Mouse (Mus musculus) erythroblast, embryonic 14.5 days (primary cell): ENCODE measurements around the gene 1700092M07Rik. TPM values are rescaled to one million over a fixed set of nuclear protein-coding genes. Genes with fewer than 3 reads are reported as not detected.
A peak's percentile ranks its signal among the peaks of the same experiment; 100 is the strongest.
"Not testable (repeated sequence)": the region's sequence is repeated elsewhere in the genome, so short reads cannot be mapped to it uniquely, and the experiment has no call there.

Experiments
- H3K27me3 ChIP-seq: 2 replicates; pipeline ENCODE4 v1.6.1; 2012; ENCODE audit warnings: inconsistent platforms; ENCODE audit not compliant: control insufficient read depth
- H3K36me3 ChIP-seq: 2 replicates; pipeline ENCODE4 v1.6.1; 2012; ENCODE audit warnings: mild to moderate bottlenecking, inconsistent platforms; ENCODE audit not compliant: control insufficient read depth
- H3K4me1 ChIP-seq: 2 replicates; pipeline ENCODE4 v1.6.1; 2012; ENCODE audit warnings: inconsistent platforms; ENCODE audit not compliant: control insufficient read depth
- H3K4me3 ChIP-seq: replicated peaks from 2 replicates; pipeline ENCODE3; 2012; ENCODE audit warnings: moderate library complexity, mild to moderate bottlenecking, inconsistent platforms
- H3K9me3 ChIP-seq: 2 replicates; pipeline ENCODE4 v1.6.1; 2012; ENCODE audit warnings: low read length, inconsistent platforms, mixed read lengths; ENCODE audit not compliant: control insufficient read depth
- GATA1 ChIP-seq: IDR thresholded peaks from 2 replicates; pipeline ENCODE4 v1.6.1; 2012; ENCODE audit warnings: low read length, inconsistent platforms, mixed read lengths
- TAL1 ChIP-seq: IDR thresholded peaks from 3 replicates; pipeline ENCODE4 v1.6.1; 2012; ENCODE audit warnings: low read length, inconsistent platforms, mixed read lengths
- polyA plus RNA-seq: library from polyadenylated mRNA; stranded (reverse); fragments of >175 nt; gene quantifications from 2 replicates; pipeline ENCODE4 v1.2.3, GENCODE M21; 2012

1700092M07Rik gene
- polyA plus RNA-seq, 1 experiment, result not detected

DNA sequence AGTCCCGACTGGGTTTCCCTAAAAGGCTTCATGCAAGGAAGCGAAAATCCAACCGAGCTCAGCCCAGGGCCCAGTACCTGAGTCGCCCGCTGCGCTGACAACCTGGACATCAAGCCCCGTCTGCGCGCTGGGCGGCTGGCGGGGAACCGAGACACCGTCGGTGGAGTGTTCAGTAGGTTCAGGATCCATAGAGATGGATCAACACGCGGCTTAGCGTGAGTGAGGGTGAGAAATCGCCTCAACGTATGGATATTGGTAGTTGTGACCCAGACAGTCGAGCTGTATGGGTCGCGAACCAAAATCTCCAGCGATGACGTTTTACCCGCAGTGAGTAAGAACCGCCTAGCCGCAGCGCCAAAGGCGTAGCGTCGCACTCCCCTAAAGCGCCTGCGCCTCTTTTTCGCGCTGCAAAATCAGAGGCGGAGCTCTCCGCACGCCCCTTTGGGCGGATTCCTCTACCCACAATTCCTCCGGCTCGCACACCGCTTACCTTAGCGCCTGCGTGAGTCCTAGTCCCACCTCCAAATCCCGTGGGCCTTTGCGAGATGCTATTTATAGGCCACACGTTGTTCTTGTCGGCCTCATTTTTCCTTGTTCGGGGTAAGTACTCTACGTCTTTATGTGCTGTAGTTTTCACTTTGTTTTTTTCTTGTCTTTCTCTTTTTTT lies 17.5 kb upstream of the 1700092M07Rik start, which contains the start of gene Slc3a2:
Gene Slc3a2 (minus strand): TSS at position 463 of the 667 bp plus-strand sequence.
- Histone ChIP-seq H3K4me1 (peaks cover 74% of the 10 kb centered on the region), H3K36me3 (peaks cover 47% of the 10 kb centered on the region), H3K9me3 (no peaks in the 10 kb centered on the region), H3K27me3 (no peaks in the 10 kb centered on the region), H3K4me3 (peak within 1 kb of the TSS; percentile 80)
- TF ChIP-seq TAL1 (no peak), GATA1 (no peak)

GRCm38 (mm10) chr19:8723574-8724346 lies 16.8 kb upstream of the 1700092M07Rik start:
- no peak for TF ChIP-seq TAL1
- no peak for TF ChIP-seq GATA1
- Histone ChIP-seq H3K4me1 (peaks cover 67% of the 10 kb centered on the region), H3K9me3 (no peaks in the 10 kb centered on the region), H3K36me3 (peaks cover 47% of the 10 kb centered on the region), H3K4me3 (peak overlapping the region; percentile 80), H3K27me3 (no peaks in the 10 kb centered on the region)

DNA sequence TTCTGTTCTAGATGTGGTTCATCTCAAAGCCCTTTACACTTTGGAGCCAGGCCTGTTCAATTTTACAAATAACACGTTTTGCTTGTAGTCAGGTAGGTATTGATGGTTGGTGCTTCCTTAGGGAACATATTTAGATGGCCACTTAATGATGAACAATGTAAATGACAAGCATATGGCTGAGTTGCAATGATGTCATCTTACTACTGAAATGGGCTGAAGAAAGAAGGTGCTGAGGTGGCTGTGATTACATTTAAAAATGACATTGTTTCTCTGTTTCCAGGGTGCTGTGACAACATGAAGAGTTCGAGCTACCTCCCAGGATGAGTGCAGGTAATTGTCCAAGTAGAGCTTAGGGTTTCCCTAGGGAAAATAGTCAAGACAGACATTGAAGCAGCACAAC lies 16.1 kb upstream of the 1700092M07Rik start:
- Histone ChIP-seq H3K9me3 (no peaks in the 10 kb centered on the region), H3K36me3 (peaks cover 47% of the 10 kb centered on the region), H3K4me3 (peak overlapping the region; percentile 80), H3K27me3 (no peaks in the 10 kb centered on the region), H3K4me1 (peaks cover 63% of the 10 kb centered on the region)
- TF ChIP-seq GATA1 (no peak), TAL1 (no peak)

DNA sequence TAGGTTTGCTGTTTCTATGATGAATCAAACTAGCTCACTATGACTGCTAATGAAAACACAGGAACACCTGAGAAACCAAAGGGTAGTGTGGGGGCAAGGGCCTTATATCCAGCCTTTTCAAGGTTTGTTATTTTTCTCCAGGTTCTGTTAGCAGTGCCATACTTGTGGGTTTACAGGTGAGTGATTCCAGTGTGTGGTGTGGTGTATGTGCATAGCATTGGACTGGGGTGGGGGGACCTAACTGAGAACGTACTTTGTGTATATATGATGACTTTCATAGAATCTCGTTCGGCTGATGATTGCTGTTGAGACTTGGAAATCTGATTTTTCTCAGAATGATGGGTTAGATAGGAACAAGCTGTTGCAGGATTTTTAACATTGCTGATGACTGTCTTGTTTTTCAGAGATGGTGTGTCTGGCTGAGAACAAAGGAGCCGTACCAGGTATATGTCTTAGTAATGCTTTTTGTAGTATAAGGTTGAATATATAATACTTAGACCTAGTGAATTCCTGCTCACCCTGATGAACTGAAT lies 15.4 kb upstream of the 1700092M07Rik start:
- no peak for TF ChIP-seq TAL1
- no peak for TF ChIP-seq GATA1
- peak overlapping the region; percentile 80 for H3K4me3 ChIP-seq
- H3K27me3 ChIP-seq, result no peaks in the 10 kb centered on the region; the same call in 1 of the 2 replicates
- H3K4me1 ChIP-seq, result peaks cover 58% of the 10 kb centered on the region
- no peaks in the 10 kb centered on the region for H3K9me3 ChIP-seq
- peaks cover 46% of the 10 kb centered on the region for H3K36me3 ChIP-seq

DNA sequence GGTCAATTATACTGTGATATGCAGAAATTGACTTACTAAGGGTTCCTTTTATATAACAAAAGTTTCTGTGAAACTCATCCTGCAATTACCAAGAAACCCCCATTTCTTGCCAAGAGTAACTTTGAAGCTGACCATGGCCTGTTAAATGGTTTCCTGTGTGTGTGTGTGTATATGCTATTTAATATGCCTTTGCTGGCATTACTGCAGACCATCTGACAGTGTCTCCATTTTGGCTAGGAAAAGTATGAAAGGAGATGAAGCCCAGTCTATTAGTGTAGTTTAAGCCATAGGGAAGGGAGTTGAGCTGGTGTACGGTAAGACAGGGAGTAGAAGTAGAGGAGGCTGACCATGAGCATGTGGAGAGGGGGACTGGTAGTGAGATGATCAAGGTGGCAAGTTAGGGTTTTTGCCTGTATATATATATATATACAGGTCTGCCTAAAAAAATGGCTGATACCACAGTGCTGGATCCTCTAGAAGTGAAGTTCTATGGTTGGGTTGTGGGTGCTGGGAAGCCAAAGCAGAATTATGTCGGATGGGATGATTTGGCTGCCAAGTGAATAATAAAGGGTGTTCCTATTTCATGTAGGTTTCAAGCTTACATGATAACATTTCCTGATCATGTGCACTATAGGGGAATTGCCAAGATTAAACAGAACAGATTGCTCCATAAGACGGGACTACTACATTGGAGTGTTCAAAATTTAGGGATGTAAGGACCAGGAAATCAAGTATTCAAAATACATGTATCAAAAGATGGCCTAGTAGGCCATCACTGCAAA lies 13.7 kb upstream of the 1700092M07Rik start:
- Histone ChIP-seq H3K36me3 (peaks cover 41% of the 10 kb centered on the region), H3K4me1 (peaks cover 42% of the 10 kb centered on the region), H3K9me3 (no peaks in the 10 kb centered on the region), H3K4me3 (no peak overlapping the region), H3K27me3 (no peaks in the 10 kb centered on the region; the same call in 1 of the 2 replicates)
- no peak for TF ChIP-seq TAL1
- TF ChIP-seq GATA1, result no peak

DNA sequence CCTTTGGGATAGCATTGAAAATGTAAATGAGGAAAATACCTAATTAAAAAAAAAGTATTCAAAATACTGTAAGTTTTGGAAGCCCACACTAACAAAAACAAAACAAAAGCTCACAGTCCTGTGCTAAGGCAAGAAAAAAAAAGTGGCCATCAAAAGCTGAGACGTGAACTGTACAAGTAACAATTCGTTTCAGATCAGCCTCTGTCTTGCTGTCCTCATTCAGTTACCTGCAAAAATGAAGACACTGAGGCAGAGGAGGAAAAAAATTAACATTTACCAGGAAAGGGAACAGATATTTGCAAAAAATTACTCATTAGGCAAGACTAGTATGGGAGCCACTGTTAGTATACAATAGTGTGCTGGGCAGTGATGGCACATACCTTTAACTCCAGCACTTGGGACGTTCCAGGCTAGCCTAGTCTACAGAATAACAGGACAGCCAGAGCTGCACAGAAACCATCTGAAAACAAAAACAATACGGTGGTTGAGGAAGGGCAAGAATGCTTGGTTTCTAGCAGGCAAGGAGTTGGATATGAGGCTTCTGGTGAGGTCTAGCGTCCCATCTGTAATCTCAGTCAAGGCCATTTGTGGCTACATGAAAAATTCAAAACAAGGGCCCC lies 12.9 kb upstream of the 1700092M07Rik start:
- Histone ChIP-seq H3K4me1 (peaks cover 36% of the 10 kb centered on the region), H3K36me3 (peaks cover 41% of the 10 kb centered on the region), H3K4me3 (no peak overlapping the region), H3K27me3 (peaks cover 3% of the 10 kb centered on the region), H3K9me3 (peaks cover 2% of the 10 kb centered on the region)
- TF ChIP-seq TAL1, result no peak

DNA sequence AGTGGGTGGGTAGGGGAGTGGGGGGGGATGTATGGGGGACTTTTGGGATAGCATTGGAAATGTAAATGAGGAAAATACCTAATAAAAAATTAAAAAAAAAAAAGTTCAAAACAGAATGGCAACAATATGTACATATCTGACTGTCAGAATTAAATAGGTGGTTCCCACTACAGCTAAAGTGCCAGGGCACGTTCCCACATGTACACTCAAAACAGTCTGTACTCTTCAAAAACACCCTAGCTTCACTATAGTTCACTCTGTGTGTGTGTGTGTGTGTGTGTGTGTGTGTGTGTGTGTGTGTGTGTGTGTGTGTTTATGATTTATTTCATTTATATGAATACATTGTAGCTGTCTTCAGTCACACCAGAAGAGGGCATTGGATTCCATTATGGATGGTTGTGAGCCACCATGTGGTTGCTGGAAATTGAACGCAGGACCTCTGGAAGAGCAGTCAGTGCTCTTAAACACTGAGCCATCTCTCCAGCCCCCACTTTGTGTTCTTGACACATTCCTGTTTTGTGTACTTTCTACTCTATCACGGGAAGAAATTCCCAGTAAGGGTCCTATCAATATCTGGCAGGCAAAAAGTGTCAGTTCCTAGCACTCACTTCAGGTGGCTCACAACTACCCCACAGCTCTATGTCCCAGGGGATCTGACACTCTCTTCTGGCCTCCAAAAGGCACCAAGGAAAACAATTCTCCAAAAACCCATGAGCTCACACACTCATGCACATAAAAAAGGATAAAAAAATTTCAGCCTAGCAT lies 12.0 kb upstream of the 1700092M07Rik start:
- H3K9me3 ChIP-seq, H3K4me3 ChIP-seq: not testable (repeated sequence)
- peaks cover 10% of the 10 kb centered on the region for H3K27me3 ChIP-seq
- H3K4me1 ChIP-seq, result peaks cover 32% of the 10 kb centered on the region
- peaks cover 41% of the 10 kb centered on the region for H3K36me3 ChIP-seq

DNA sequence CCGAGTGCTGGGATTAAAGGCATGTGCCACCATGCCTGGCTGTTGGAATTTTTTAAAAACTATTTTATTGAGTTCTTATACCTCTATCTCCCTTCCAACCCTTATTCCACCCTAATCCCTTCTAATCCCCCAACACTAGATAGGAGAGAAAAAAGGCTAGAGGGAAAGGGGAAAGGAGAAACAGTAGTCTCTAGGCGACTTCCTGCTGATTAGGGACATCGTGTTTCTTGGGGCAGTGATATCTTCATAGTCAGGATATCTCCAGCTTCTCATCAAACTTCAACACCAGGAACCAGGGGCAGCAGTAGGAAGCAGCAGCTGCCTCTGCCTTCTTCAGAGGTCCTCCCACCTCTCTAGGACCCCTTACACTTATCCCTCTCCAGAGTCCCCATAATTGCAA lies 6.2 kb upstream of the 1700092M07Rik start:
- H3K9me3 ChIP-seq, result peaks cover 6% of the 10 kb centered on the region
- H3K27me3 ChIP-seq, result peaks cover 16% of the 10 kb centered on the region
- H3K4me1 ChIP-seq, result peaks cover 33% of the 10 kb centered on the region
- peaks cover 25% of the 10 kb centered on the region for H3K36me3 ChIP-seq
- H3K4me3 ChIP-seq, result no peak overlapping the region
- TF ChIP-seq GATA1 (no peak), TAL1 (no peak)
